Mouse (Mus musculus) myocyte (in vitro differentiated cells): ENCODE data around the gene Stk39.

Source experiments
- CEBPB ChIP-seq: IDR thresholded peaks from 2 replicates; pipeline ENCODE4 v1.6.1; 2011; ENCODE audit warnings: mild to moderate bottlenecking, moderate library complexity; ENCODE audit not compliant: poor library complexity, insufficient read depth, severe bottlenecking
- E2F4 ChIP-seq: IDR thresholded peaks from one replicate; pipeline ENCODE4 v1.6.1; 2011; ENCODE audit warnings: mild to moderate bottlenecking, control low read depth, moderate library complexity; ENCODE audit not compliant: insufficient read depth
- MAX ChIP-seq: IDR thresholded peaks from one replicate; pipeline ENCODE4 v1.6.1; 2011; ENCODE audit warnings: low read depth, mild to moderate bottlenecking, control low read depth
- MYOD1 ChIP-seq, 3 experiments: IDR thresholded peaks; one replicate each; pipeline ENCODE4 v1.6.1; 2011; ENCODE audit warnings: control low read depth in 2 of 3, low read depth in 2 of 3, mild to moderate bottlenecking in 2 of 3, moderate library complexity in 1 of 3; ENCODE audit not compliant: insufficient read length in 2 of 3, control insufficient read depth in 1 of 3
- MYOG ChIP-seq, 3 experiments: IDR thresholded peaks; one replicate each; pipeline ENCODE4 v1.6.1; 2011; ENCODE audit warnings: control low read depth in 2 of 3, low read depth in 2 of 3, mild to moderate bottlenecking in 2 of 3; ENCODE audit not compliant: insufficient read length in 2 of 3, control insufficient read depth in 1 of 3, insufficient read depth in 1 of 3
- POLR2A ChIP-seq: IDR thresholded peaks from one replicate; pipeline ENCODE4 v1.6.1; 2011; ENCODE audit warnings: low read depth, mild to moderate bottlenecking, control low read depth, moderate library complexity; ENCODE audit not compliant: insufficient read length
- POLR2AphosphoS2 ChIP-seq: IDR thresholded peaks from one replicate; pipeline ENCODE4 v1.6.1; 2011; ENCODE audit warnings: low read depth, control low read depth; ENCODE audit not compliant: insufficient read length
- REST ChIP-seq: IDR thresholded peaks from one replicate; pipeline ENCODE4 v1.6.1; 2011; ENCODE audit warnings: mild to moderate bottlenecking, control low read depth, moderate library complexity; ENCODE audit not compliant: insufficient read depth, insufficient read length
- SRF ChIP-seq: IDR thresholded peaks from one replicate; pipeline ENCODE4 v1.6.1; 2011; ENCODE audit warnings: low read depth; ENCODE audit not compliant: control insufficient read depth, insufficient read length
- TCF12 ChIP-seq: IDR thresholded peaks from one replicate; pipeline ENCODE4 v1.6.1; 2011; ENCODE audit warnings: mild to moderate bottlenecking, control low read depth; ENCODE audit not compliant: poor library complexity, insufficient read depth, severe bottlenecking
- TCF3 ChIP-seq: IDR thresholded peaks from one replicate; pipeline ENCODE4 v1.6.1; 2011; ENCODE audit warnings: low read depth, control low read depth; ENCODE audit not compliant: insufficient read length
- USF1 ChIP-seq: IDR thresholded peaks from one replicate; pipeline ENCODE4 v1.6.1; 2011; ENCODE audit warnings: low read depth, mild to moderate bottlenecking, control low read depth, moderate library complexity

DNA sequence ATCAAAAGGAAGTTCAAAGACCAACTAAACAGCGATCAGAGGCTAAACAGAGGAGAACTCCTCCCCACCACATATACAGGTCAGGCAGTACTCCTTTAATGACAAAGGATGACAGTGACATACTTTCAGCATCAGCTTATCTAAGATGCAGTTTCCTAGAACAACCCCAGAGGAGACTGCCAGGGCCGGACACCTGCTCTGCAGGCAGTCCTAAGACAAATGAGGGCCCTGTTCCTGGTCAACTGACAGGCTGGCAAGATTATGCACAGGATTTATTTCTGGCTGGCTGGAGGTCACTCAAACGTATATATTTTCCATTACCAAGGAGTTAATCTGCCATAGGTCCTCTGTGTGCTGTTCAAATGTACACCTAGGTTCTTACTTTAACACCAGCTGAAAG lies 225.8 kb downstream of the Stk39 start:
- TF ChIP-seq TCF12 (no peak), POLR2A (no peak), USF1 (no peak), E2F4 (no peak), SRF (no peak), CEBPB (no peak), POLR2AphosphoS2 (no peak), TCF3 (no peak), MAX (no peak), MYOG (IDR thresholded peaks at IDR 0.05; ENCODE audit: control insufficient read depth in 1 of 3, insufficient read depth in 1 of 3, insufficient read length in 2 of 3, low read depth in 2 of 3) (no peak), MYOD1 (IDR thresholded peaks at IDR 0.05; ENCODE audit: control insufficient read depth in 1 of 3, insufficient read length in 2 of 3, low read depth in 2 of 3) (no peak), REST (no peak)
